Mouse (Mus musculus) kidney, postnatal 10 days (tissue): ENCODE measurements around the gene Gfer.
A peak's percentile ranks its signal among the peaks of the same experiment; 100 is the strongest.
"Not testable (repeated sequence)": the region's sequence is repeated elsewhere in the genome, so short reads cannot be mapped to it uniquely, and the experiment has no call there.

Experiments
- DNase-seq: peaks from one replicate; pipeline ENCODE4 v3.0.0; 2021; ENCODE audit warnings: mixed read lengths

Gene Gfer

GRCm38 (mm10) chr17:24722220-24722924 is 26.4 kb upstream of the Gfer start:
- DNase-seq, result peak; percentile 8

- DNase-seq, result peak; percentile 6
Observed at GRCm38 (mm10) chr17:24721383-24721955, 25.5 kb upstream of the Gfer start.

- DNase-seq, result peak; percentile 8
Observed at GRCm38 (mm10) chr17:24720616-24721015, 24.7 kb upstream of the Gfer start.

GRCm38 (mm10) chr17:24719494-24720222 is 23.7 kb upstream of the Gfer start:
- peak; percentile 99 for DNase-seq

GRCm38 (mm10) chr17:24718938-24719337 is 23.0 kb upstream of the Gfer start:
- not testable (repeated sequence) for DNase-seq

- peak; percentile 5 for DNase-seq
Observed at GRCm38 (mm10) chr17:24717943-24718342, 22.0 kb upstream of the Gfer start, which contains the start of the genes Rnf151 and Rps2. Rnf151 (minus strand) TSS chr17:24718063. Rps2 (plus strand) TSS chr17:24718116.

GRCm38 (mm10) chr17:24716166-24716682 is 20.3 kb upstream of the Gfer start:
- peak; percentile 7 for DNase-seq

GRCm38 (mm10) chr17:24715556-24715955 is 19.6 kb upstream of the Gfer start:
- DNase-seq, result no peak

- DNase-seq, result no peak
Observed at GRCm38 (mm10) chr17:24708646-24709045, 12.7 kb upstream of the Gfer start.

GRCm38 (mm10) chr17:24707801-24708425 is 12.0 kb upstream of the Gfer start:
- DNase-seq, result no peak

- peak; percentile 97 for DNase-seq
Observed at GRCm38 (mm10) chr17:24706982-24707800, 11.2 kb upstream of the Gfer start, which contains the start of gene Tbl3. Tbl3 (minus strand) TSS chr17:24707660.

- no peak for DNase-seq
Observed at GRCm38 (mm10) chr17:24705821-24706220, 9.9 kb upstream of the Gfer start.

- DNase-seq, result no peak
Observed at GRCm38 (mm10) chr17:24701251-24701650, 5.3 kb upstream of the Gfer start.

- no peak for DNase-seq
Observed at GRCm38 (mm10) chr17:24699473-24699872, 3.5 kb upstream of the Gfer start.

GRCm38 (mm10) chr17:24698715-24699114 is 2.8 kb upstream of the Gfer start:
- no peak for DNase-seq

- DNase-seq, result peak; percentile 46
Observed at GRCm38 (mm10) chr17:24697985-24698384, 2.0 kb upstream of the Gfer start.

- no peak for DNase-seq
Observed at GRCm38 (mm10) chr17:24695326-24696010, 488 bp downstream of the Gfer start.

GRCm38 (mm10) chr17:24692385-24692784 is 3.6 kb downstream of the Gfer start:
- no peak for DNase-seq

GRCm38 (mm10) chr17:24689251-24690081 is 6.5 kb downstream of the Gfer start, which contains the start of gene Syngr3:
Syngr3 (minus strand) TSS chr17:24689955.
- DNase-seq, result no peak

GRCm38 (mm10) chr17:24687599-24687998 is 8.4 kb downstream of the Gfer start:
- DNase-seq, result no peak
